Mouse (Mus musculus) kidney, embryonic 14.5 days (tissue): ENCODE data around the gene Tdrd5. TPM values are rescaled to one million over a fixed set of nuclear protein-coding genes. Genes with fewer than 3 reads are reported as not detected.

Experiments
- ATAC-seq: fragments of 200-750 bp; cut with Nextera tagmentation; 2 replicates; pipeline ENCODE4 v1.8.0; 2017; ENCODE audit warnings: moderate number of reproducible peaks, mild to moderate bottlenecking, moderate TSS enrichment, moderate library complexity; ENCODE audit not compliant: low FRiP score, low TSS enrichment
- H3K27ac ChIP-seq: fragments of 300-500 bp; sonication (generic); 2 replicates; pipeline ENCODE4 v1.5.1; 2014; ENCODE audit warnings: low read depth, mild to moderate bottlenecking, low read length, moderate library complexity, mixed read lengths
- H3K27me3 ChIP-seq: fragments of 300-500 bp; sonication (generic); 2 replicates; pipeline ENCODE4 v1.6.1; 2014; ENCODE audit warnings: mild to moderate bottlenecking, low read length; ENCODE audit not compliant: control insufficient read depth, insufficient read depth
- H3K36me3 ChIP-seq: fragments of 300-500 bp; sonication (generic); 2 replicates; pipeline ENCODE4 v1.6.1; 2014; ENCODE audit warnings: low read length, mixed read lengths; ENCODE audit not compliant: control insufficient read depth, insufficient read depth
- H3K4me1 ChIP-seq: fragments of 300-500 bp; sonication (generic); 2 replicates; pipeline ENCODE4 v1.6.1; 2014; ENCODE audit warnings: low read length, mixed read lengths; ENCODE audit not compliant: control insufficient read depth, insufficient read depth
- H3K4me2 ChIP-seq: fragments of 300-500 bp; sonication (generic); replicated peaks from 2 replicates; pipeline ENCODE4 v1.6.1; 2014; ENCODE audit warnings: low read depth, mild to moderate bottlenecking, low read length
- H3K4me3 ChIP-seq: fragments of 300-500 bp; sonication (generic); 2 replicates; pipeline ENCODE4 v1.5.1; 2014; ENCODE audit warnings: mild to moderate bottlenecking, low read length
- H3K9ac ChIP-seq: fragments of 300-500 bp; sonication (generic); 2 replicates; pipeline ENCODE4 v1.6.1; 2014; ENCODE audit warnings: low read depth, mild to moderate bottlenecking, low read length, moderate library complexity
- H3K9me3 ChIP-seq: fragments of 300-500 bp; sonication (generic); 2 replicates; pipeline ENCODE4 v1.6.1; 2016; ENCODE audit warnings: low read length; ENCODE audit not compliant: control insufficient read depth
- WGBS: fragments of 180-500 bp; shearing (Covaris S2); extraction: QIAGEN DNeasy Blood & Tissue Kit; methylation state at CpG from one replicate; pipeline ENCODE4 v1.1.7; 2014; 5-methylcytosine and 5-hydroxymethylcytosine counted together
- polyA plus RNA-seq: library from polyadenylated mRNA; unstranded; fragments of >200 nt; fragmentation: Nextera tagmentation; extraction: Ambion mirVana; gene quantifications from 2 replicates; pipeline ENCODE4 v1.2.1, GENCODE M21; 2014

Tdrd5 gene
- polyA plus RNA-seq, 1 experiment from 2014 or later: 2.7 TPM

- no peaks in the 10 kb centered on the region for H3K4me1 ChIP-seq
- ATAC-seq: no peak
- 43% methylated on average over 2 of the region's 2 CpGs for WGBS
These were observed 62.4 kb downstream of the Tdrd5 start for GRCm38 (mm10) chr1:156241035-156241434.

GRCm38 (mm10) chr1:156231122-156231521, 72.3 kb downstream of the Tdrd5 start:
- H3K9ac ChIP-seq: no peak overlapping the region
- H3K27ac ChIP-seq: no peak overlapping the region
- 0 out of 2 replicates have a peak, but pooled peaks have one; percentile 26 for ATAC-seq

More at GRCm38 (mm10) chr1:156241035-156241434, 62.4 kb downstream of the Tdrd5 start:
- Histone ChIP-seq H3K27me3 (0 out of 2 replicates have a peak, but pooled peaks cover 3% of the 10 kb centered on the region), H3K27ac (no peak overlapping the region), H3K9me3 (no peaks in the 10 kb centered on the region), H3K36me3 (no peaks in the 10 kb centered on the region), H3K9ac (no peak overlapping the region), H3K4me2 (no peak overlapping the region), H3K4me3 (no peak overlapping the region)

GRCm38 (mm10) chr1:156230339-156231089, 73.0 kb downstream of the Tdrd5 start:
- H3K27me3 ChIP-seq: no peaks in the 10 kb centered on the region
- H3K9me3 ChIP-seq: no peaks in the 10 kb centered on the region
- H3K27ac ChIP-seq: peak overlapping the region; percentile 42; the same call in 1 of the 2 replicates
- no peak overlapping the region for H3K4me2 ChIP-seq
- H3K4me3 ChIP-seq: no peak overlapping the region
- ATAC-seq: peak; percentile 71; the same call in 1 of the 2 replicates
- peaks cover 7% of the 10 kb centered on the region; the same call in 1 of the 2 replicates for H3K4me1 ChIP-seq
- H3K9ac ChIP-seq: no peak overlapping the region
- H3K36me3 ChIP-seq: no peaks in the 10 kb centered on the region
- WGBS: 34% methylated on average over 9 of the region's 9 CpGs

More at GRCm38 (mm10) chr1:156231122-156231521, 72.3 kb downstream of the Tdrd5 start:
- no peaks in the 10 kb centered on the region for H3K36me3 ChIP-seq
- WGBS: 89% methylated on average over 6 of the region's 6 CpGs
- no peak overlapping the region for H3K4me2 ChIP-seq
- no peak overlapping the region for H3K4me3 ChIP-seq
- peaks cover 7% of the 10 kb centered on the region; the same call in 1 of the 2 replicates for H3K4me1 ChIP-seq
- H3K9me3 ChIP-seq: no peaks in the 10 kb centered on the region
- H3K27me3 ChIP-seq: no peaks in the 10 kb centered on the region

GRCm38 (mm10) chr1:156229448-156229847, 74.0 kb downstream of the Tdrd5 start:
- Histone ChIP-seq H3K9me3 (no peaks in the 10 kb centered on the region), H3K4me3 (no peak overlapping the region), H3K27me3 (no peaks in the 10 kb centered on the region), H3K4me2 (no peak overlapping the region), H3K4me1 (peaks cover 7% of the 10 kb centered on the region; the same call in 1 of the 2 replicates), H3K27ac (no peak overlapping the region), H3K9ac (no peak overlapping the region), H3K36me3 (no peaks in the 10 kb centered on the region)
- 36% methylated on average over 7 of the region's 7 CpGs for WGBS
- no peak for ATAC-seq

- 78% methylated on average over 4 of the region's 4 CpGs for WGBS
- H3K27me3 ChIP-seq: no peaks in the 10 kb centered on the region
These were observed 74.7 kb downstream of the Tdrd5 start for GRCm38 (mm10) chr1:156228728-156229127.

GRCm38 (mm10) chr1:156226903-156227302, 76.6 kb downstream of the Tdrd5 start:
- no peak for ATAC-seq
- no peaks in the 10 kb centered on the region for H3K9me3 ChIP-seq
- H3K27me3 ChIP-seq: no peaks in the 10 kb centered on the region
- H3K9ac ChIP-seq: no peak overlapping the region
- no peak overlapping the region for H3K4me3 ChIP-seq
- H3K36me3 ChIP-seq: no peaks in the 10 kb centered on the region
- H3K4me1 ChIP-seq: peaks cover 12% of the 10 kb centered on the region
- WGBS: 62% methylated on average over 5 of the region's 5 CpGs
- H3K27ac ChIP-seq: no peak overlapping the region
- H3K4me2 ChIP-seq: no peak overlapping the region

More at GRCm38 (mm10) chr1:156228728-156229127, 74.7 kb downstream of the Tdrd5 start:
- Histone ChIP-seq H3K4me2 (no peak overlapping the region), H3K4me1 (peaks cover 7% of the 10 kb centered on the region; the same call in 1 of the 2 replicates), H3K9ac (no peak overlapping the region), H3K9me3 (no peaks in the 10 kb centered on the region), H3K36me3 (no peaks in the 10 kb centered on the region), H3K27ac (no peak overlapping the region), H3K4me3 (no peak overlapping the region)
- no peak for ATAC-seq

GRCm38 (mm10) chr1:156222205-156223000, 81.1 kb downstream of the Tdrd5 start:
- no peak overlapping the region for H3K4me2 ChIP-seq
- WGBS: 67% methylated on average over 13 of the region's 13 CpGs
- no peak overlapping the region for H3K27ac ChIP-seq
- no peaks in the 10 kb centered on the region for H3K36me3 ChIP-seq
- H3K9ac ChIP-seq: no peak overlapping the region
- H3K4me3 ChIP-seq: no peak overlapping the region
- ATAC-seq: no peak
- H3K27me3 ChIP-seq: no peaks in the 10 kb centered on the region
- H3K9me3 ChIP-seq: no peaks in the 10 kb centered on the region
- peaks cover 6% of the 10 kb centered on the region for H3K4me1 ChIP-seq

- peaks cover 6% of the 10 kb centered on the region for H3K4me1 ChIP-seq
- H3K27me3 ChIP-seq: no peaks in the 10 kb centered on the region
- H3K27ac ChIP-seq: no peak overlapping the region
- no peak overlapping the region for H3K4me2 ChIP-seq
- H3K36me3 ChIP-seq: no peaks in the 10 kb centered on the region
- no peaks in the 10 kb centered on the region for H3K9me3 ChIP-seq
- H3K4me3 ChIP-seq: no peak overlapping the region
- WGBS: 40% methylated on average over 2 of the region's 2 CpGs
- no peak overlapping the region for H3K9ac ChIP-seq
- no peak; the same call in 1 of the 2 replicates for ATAC-seq
These were observed 82.1 kb downstream of the Tdrd5 start for GRCm38 (mm10) chr1:156221327-156221726.
